Mouse (Mus musculus): ENCODE data around the gene Atxn10. TPM values are rescaled to one million over a fixed set of nuclear protein-coding genes. Genes with fewer than 3 reads are reported as not detected.

Gene Atxn10
- total RNA-seq, 2 experiments from 2014 or later: 253 to 267 TPM

DNA sequence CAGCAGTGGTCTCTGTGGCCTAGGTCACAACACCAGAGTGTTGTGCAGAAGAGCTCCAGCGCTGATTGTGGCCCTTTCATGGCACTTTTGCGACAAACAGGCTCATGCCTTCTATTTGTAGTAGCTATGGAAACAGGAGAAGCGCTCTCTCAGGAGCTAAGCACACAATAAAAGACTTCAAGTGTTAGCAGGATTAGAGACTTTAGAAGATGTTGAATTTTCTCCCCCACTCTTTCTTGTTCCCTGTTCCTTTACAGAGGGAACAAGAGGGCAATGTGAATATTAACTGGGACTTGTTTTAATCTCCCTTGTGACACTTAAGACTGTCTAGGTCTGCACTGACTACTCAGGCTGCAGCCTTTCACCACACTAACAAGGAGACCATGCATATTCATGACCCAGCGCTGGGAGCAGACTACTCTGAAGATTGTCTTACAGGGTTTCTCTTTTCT is 122.6 kb downstream of the Atxn10 start:
- intact Hi-C loops (cut with DNase I): no loop called here
- DNase-seq (ENCODE audit: low spot score in 2 of 2): no peak

DNA sequence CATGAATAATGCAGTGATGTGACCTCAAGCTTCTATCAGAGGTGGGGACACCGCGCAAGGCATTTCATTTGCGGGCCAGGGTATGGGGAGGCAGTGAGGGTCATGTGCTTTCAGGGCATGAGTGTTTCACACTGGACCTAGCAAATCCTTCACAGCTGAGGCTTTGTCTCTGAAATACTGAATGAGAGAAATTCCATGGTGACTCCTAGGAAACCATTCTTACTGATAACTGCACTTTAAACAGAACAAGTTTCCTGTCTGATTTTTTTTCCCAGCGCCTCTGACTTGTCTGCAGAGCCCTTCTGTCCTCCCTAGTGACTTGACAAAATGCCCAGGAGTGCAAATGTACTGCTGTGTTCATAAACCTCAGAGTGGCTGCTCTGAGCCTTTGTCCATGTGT is 125.5 kb downstream of the Atxn10 start:
- DNase-seq (ENCODE audit: low spot score in 2 of 2): no peak
- intact Hi-C loops (cut with DNase I): no loop called here

DNA sequence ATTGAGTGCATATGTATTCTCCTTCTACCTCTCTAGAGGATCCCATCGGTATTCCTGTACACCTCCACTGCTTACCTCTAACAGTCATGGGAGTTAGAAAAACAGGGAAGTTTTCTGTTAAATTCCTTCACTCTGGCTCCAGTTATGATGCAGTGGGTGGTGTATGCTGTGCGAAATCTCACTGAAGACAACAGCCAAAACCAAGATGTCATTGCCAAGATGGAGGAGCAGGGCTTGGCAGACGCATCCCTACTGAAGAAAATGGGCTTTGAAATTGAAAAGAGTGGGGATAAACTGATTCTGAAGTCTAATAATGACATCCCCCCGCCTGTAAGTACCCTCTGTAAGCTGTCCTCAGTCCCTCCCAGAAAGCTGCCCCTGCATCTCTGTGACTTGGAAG is 126.1 kb downstream of the Atxn10 start:
- DNase-seq (ENCODE audit: low spot score in 2 of 2): peak; percentile 45 to 53
- intact Hi-C loops (cut with DNase I): no loop called here

DNA sequence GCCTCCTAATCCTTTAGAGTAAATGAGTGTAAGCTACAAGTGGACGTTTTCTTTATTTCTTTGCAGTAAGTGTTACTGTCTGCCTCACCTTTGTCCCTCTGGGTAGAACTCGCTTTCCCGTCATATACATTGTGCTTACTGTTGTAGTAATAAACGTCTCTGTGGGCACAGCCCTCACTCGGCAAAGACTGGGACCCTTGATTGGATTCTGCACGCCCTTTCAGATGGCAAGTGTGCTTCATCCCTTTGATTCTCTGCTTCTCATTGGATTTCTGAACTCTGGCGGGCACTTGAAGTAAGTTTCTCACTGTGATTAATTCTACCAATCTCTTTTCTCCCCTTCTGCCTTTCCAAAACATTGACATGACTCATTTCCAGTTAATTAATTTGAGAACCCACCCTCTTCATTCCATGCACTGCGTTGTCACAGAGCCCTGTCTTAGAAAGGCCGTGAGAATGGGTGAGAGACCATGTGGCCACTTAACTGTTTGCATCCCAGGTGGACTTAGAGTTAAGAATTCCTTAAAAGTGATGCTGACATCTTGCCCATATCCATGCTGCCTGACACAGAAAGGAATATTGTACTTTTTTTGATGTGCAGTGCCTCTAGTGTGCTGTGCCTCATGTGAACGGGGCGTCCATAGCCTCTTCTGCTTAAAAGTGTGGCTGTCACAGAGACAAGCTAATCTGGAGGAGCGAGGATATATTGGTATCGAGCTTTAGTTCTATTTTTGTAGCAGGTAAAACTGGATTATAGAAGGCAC is 127.2 kb downstream of the Atxn10 start:
- no peak for DNase-seq (ENCODE audit: low spot score in 2 of 2)
- intact Hi-C loops (cut with DNase I): no loop called here

GRCm38 (mm10) chr15:85464190-85464589 is 128.1 kb downstream of the Atxn10 start:
- intact Hi-C loops (cut with DNase I): no loop called here
- DNase-seq (ENCODE audit: low spot score in 2 of 2): no peak

DNA sequence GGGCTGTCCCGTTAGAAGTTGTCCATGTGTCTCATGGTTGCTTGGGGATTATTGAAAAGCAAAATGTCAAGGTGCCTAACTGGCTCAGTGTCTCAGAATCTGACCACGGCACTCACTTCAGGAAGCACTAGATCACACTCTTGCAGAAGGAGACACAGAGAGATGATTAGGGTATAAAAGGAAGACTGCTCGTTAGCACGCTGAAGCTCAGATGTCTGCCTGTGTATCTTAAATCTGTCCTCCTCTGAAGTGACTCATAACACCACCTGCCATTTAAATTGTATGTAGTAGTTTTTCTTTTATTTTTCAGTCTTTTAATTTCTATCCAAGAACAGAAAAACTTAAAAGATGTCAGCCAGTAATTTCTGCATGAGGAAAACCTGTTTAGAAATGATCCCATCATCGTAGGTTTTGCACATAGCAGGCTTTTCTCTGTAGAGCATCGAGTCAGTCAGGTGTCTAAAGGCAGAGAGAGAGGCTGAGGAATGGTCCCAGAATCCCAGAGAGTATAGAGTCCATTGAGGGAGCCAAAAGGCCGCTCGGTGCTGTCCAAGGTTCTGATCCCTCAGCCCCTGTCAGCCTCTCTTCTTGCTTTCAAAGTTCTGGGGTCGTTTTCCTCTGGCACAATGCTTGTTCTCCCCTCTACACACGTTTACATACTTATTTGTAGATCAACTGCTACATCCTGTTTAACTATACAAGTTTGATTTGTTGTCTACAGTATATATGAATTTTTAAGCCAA is 128.9 kb downstream of the Atxn10 start:
- no peak for DNase-seq (ENCODE audit: low spot score in 2 of 2)
- intact Hi-C loops (cut with DNase I): no loop called here

DNA sequence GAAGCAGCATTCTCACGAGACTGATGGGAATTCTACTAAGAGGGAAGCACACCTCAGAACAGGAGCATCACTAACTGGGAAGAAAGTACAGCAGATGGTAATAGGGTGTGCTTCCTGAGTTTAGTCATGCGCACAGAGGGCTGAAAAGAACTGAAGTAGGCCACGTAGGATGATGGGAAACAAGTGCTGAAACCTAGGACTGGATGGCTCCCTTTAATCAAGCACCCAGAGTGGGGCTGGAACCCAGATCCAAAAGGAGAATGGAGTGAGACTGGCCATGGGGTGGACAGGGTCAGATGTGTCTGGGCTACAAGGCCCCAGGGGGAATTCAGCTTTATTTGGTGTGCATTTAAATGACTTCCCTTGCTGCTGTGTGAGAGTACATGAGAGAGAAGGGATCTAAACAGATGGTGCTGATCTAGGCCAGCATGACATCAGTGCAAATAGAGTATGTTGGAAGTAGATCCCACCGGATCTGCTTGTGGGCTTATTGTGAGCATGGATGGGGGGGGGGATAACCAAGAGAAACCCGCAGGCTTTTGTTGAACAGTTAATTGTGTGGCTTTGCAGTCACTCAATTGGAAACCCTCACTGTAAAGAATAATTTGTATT is 130.5 kb downstream of the Atxn10 start:
- DNase-seq (ENCODE audit: low spot score in 2 of 2): no peak
- intact Hi-C loops (cut with DNase I): no loop called here

DNA sequence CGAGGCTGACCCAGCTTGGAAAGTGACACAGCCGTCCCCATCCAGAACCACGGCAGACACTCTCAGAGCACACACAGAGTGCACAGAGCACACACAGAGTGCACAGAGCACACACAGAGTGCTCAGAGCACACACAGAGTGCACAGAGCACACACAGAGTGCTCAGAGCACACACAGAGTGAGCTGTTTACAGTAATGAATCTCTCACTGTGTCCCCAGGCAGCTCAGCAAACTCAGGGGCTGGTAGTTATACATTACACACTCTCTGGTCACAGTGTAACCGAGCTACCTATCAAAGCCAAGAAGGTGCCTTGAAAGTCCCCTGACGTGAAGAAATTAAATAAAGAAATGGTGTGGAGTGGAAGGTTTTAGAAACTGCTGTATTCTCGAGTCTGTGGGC is 133.4 kb downstream of the Atxn10 start:
- DNase-seq (ENCODE audit: low spot score in 2 of 2): no peak
- intact Hi-C loops (cut with DNase I): no loop called here

- intact Hi-C loops (cut with DNase I): loop anchor here (5.0 kb wide), 2 partner anchors 108 to 157 kb away; partner anchors contain the start of gene Wnt7b
- no peak for DNase-seq (ENCODE audit: low spot score in 2 of 2)
These were observed 138.7 kb downstream of the Atxn10 start for GRCm38 (mm10) chr15:85474697-85475096.

DNA sequence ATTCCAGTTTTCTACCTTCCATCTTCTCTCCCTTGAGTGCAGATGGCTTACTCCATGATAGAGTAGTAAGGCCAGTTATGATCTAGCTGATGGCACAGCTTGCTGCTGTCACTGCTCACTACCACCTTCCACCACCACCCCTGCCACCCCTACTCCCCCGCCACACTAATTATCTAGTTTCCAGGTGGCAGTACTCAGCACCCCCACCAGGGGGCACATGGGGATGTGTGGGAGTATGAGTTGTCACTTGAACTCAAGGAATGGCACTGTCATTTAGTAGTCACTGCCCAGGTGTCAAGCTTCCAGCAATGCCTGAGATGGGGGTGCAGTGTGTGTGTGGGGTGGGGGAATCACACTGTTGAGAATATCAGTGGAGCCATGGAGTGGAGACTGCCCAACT is 141.5 kb downstream of the Atxn10 start:
- no peak for DNase-seq (ENCODE audit: low spot score in 2 of 2)
- intact Hi-C loops (cut with DNase I): loop anchor here (5.0 kb wide), 1 partner anchor 105 kb away; the partner anchor contains the start of gene Wnt7b

- DNase-seq (ENCODE audit: low spot score in 2 of 2): no peak
- intact Hi-C loops (cut with DNase I): loop anchor here (5.0 kb wide), 1 partner anchor 103 kb away; the partner anchor contains the start of gene Wnt7b
These were observed 143.3 kb downstream of the Atxn10 start for GRCm38 (mm10) chr15:85479365-85479764.

GRCm38 (mm10) chr15:85479919-85480318 is 143.9 kb downstream of the Atxn10 start:
- no peak for DNase-seq (ENCODE audit: low spot score in 2 of 2)
- intact Hi-C loops (cut with DNase I): loop anchor here (5.0 kb wide), 1 partner anchor 102 kb away; the partner anchor contains the start of gene Wnt7b

GRCm38 (mm10) chr15:85480630-85481029 is 144.6 kb downstream of the Atxn10 start:
- DNase-seq (ENCODE audit: low spot score in 2 of 2): no peak
- intact Hi-C loops (cut with DNase I): no loop called here

- intact Hi-C loops (cut with DNase I): no loop called here
- no peak for DNase-seq (ENCODE audit: low spot score in 2 of 2)
These were observed 152.9 kb downstream of the Atxn10 start for GRCm38 (mm10) chr15:85488900-85489299.

DNA sequence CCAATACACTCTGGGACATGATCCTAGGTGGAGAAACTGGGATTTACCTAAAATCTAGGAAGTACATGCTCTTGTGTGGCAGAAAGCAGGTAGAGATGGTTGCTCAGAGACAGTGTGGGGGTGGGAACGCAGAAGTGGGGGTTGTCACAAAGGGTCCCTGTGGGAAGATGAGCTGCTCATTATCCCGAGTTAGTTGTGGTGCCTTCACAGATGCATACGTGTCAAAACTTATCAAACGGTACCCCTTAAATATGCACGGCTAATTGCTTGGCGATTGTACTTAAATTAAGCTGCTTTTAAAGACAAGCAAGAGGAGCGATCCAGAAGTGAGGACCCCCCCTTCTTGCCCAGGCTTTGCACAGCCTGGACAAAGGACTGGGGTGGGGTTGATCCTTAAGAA is 153.7 kb downstream of the Atxn10 start:
- intact Hi-C loops (cut with DNase I): no loop called here
- DNase-seq (ENCODE audit: low spot score in 2 of 2): no peak

DNA sequence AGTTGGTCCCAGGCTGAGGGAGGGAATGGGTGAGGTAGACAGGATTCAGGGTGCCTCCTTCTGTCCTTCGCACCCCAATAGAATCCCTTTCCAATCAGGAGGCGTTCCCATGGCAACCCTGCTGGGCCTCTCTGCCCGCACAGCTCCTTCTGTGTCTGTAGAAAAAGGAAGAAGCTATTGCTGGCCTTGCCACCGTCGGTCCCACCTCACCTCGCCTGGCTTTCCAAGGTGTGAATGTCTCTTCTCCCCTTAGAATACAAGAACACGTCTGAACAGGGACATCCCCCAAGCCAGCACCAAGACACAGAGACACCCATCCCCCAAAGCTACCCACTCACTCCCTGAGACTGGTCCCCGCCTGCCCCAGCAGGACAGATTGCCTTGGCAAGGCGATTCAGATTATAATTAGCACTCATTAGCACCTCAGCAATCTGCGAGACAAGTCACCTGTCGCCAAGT is 158.1 kb downstream of the Atxn10 start:
- peak; percentile 77 to 82 for DNase-seq (ENCODE audit: low spot score in 2 of 2)
- intact Hi-C loops (cut with DNase I): no loop called here

GRCm38 (mm10) chr15:85497548-85497947 is 161.5 kb downstream of the Atxn10 start:
- no peak for DNase-seq (ENCODE audit: low spot score in 2 of 2)
- intact Hi-C loops (cut with DNase I): loop anchor here (5.0 kb wide), 1 partner anchor 85 kb away; the partner anchor contains the start of gene Wnt7b

DNA sequence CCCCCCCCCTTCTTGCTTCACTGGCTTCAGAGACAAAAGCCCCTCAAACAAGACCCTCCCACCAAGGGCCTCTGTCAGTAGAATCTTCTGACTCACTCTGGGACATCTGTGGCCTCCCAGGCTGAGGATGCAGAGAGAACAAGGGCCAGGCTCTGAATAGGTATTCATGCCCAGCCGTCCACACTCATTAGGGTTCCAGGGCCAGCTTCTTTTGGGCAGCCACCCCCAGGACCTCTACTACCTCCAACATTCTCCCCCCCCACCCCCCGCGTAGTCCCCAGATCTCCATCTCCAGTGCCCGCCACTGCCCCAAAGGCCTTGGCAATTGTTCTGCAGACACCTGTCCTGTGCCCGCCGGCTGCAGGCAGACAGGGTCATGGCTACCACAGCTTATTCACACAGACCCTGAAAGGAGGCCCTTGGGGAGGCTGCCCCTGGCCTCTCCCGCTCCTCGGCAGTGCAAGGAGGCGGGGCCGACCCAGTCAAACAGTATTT is 162.0 kb downstream of the Atxn10 start:
- intact Hi-C loops (cut with DNase I): loop anchor here (5.0 kb wide), 1 partner anchor 84 kb away; the partner anchor contains the start of gene Wnt7b
- DNase-seq (ENCODE audit: low spot score in 2 of 2): no peak

DNA sequence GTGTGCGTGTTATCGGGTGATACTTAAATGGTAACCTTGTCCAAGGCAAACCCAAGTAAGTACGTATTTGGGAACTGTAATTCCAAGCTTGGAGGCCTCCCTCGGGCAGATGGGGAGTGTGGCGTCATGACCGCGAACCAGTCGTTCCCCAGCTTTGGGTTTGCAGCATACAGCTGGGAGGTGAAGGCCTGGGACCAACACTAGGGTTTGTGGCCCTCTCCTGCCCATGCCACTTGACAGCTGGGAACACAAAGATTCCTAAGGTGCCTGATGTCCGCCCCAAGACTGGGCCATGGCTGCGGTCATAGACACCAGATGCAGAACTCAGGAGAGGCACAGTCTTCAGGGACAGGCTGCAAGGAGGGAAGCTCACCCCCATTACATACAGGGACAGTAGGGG is 164.2 kb downstream of the Atxn10 start:
- intact Hi-C loops (cut with DNase I): no loop called here
- no peak for DNase-seq (ENCODE audit: low spot score in 2 of 2)

DNA sequence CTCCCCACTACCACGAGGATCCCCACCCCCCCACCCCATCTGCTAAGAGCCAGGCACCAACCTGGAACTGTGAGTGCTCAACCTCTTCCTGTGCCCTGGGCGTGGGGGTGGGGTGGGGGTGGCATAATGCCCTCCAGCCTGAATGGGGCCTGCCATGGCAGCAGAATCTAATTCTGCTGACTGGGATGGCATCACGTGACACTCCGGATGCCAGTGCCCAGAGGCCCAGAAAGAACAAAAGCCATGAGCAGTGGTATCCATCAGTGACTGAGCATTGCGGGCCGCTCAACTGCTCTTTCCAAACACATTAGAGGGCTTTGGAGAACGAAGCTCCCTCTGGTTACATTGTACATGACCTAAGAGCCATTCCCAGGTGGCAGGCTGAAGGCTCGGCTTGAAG is 167.1 kb downstream of the Atxn10 start, which contains the start of gene 7530416G11Rik:
Gene 7530416G11Rik, minus strand, starts transcription at position 101 of the 400 bp plus-strand sequence.
- intact Hi-C loops (cut with DNase I): no loop called here
- no peak for DNase-seq (ENCODE audit: low spot score in 2 of 2)
